Mouse (Mus musculus) neural tube, embryonic 12.5 days (tissue): ENCODE data around the gene Hist1h4j. TPM values are rescaled to one million over a fixed set of nuclear protein-coding genes. Genes with fewer than 3 reads are reported as not detected.
"Not testable (repeated sequence)": the region's sequence is repeated elsewhere in the genome, so short reads cannot be mapped to it uniquely, and the experiment has no call there.

ENCODE experiments used
- ATAC-seq: fragments of 200-750 bp; cut with Nextera tagmentation; 2 replicates; pipeline ENCODE4 v1.8.0; 2017; ENCODE audit warnings: low read depth, mild to moderate bottlenecking, moderate TSS enrichment, moderate library complexity; ENCODE audit not compliant: low FRiP score
- H3K27ac ChIP-seq: fragments of 300-500 bp; sonication (generic); 2 replicates; pipeline ENCODE4 v1.5.1; 2016
- H3K27me3 ChIP-seq: fragments of 300-500 bp; sonication (generic); replicated peaks from 2 replicates; pipeline ENCODE4 v1.6.1; 2016; ENCODE audit warnings: mild to moderate bottlenecking
- H3K36me3 ChIP-seq: fragments of 300-500 bp; sonication (generic); 2 replicates; pipeline ENCODE4 v1.6.1; 2016; ENCODE audit warnings: mild to moderate bottlenecking
- H3K4me1 ChIP-seq: fragments of 300-500 bp; sonication (generic); 2 replicates; pipeline ENCODE4 v1.6.1; 2016
- H3K4me2 ChIP-seq: fragments of 300-500 bp; sonication (generic); replicated peaks from 2 replicates; pipeline ENCODE4 v1.6.1; 2016; ENCODE audit warnings: mild to moderate bottlenecking
- H3K4me3 ChIP-seq: fragments of 300-500 bp; sonication (generic); 2 replicates; pipeline ENCODE4 v1.5.1; 2016
- H3K9ac ChIP-seq: fragments of 300-500 bp; sonication (generic); 2 replicates; pipeline ENCODE4 v1.6.1; 2016; ENCODE audit warnings: mild to moderate bottlenecking
- H3K9me3 ChIP-seq: fragments of 300-500 bp; sonication (generic); 2 replicates; pipeline ENCODE4 v1.6.1; 2016; ENCODE audit warnings: mild to moderate bottlenecking
- WGBS: fragments of 180-500 bp; shearing (Covaris S2); methylation state at CpG from one replicate; pipeline ENCODE4 v1.1.7; 2016; 5-methylcytosine and 5-hydroxymethylcytosine counted together
- polyA plus RNA-seq: library from polyadenylated mRNA; unstranded; fragments of >200 nt; fragmentation: Nextera tagmentation; extraction: Ambion mirVana; gene quantifications from 2 replicates; pipeline ENCODE4 v1.2.1, GENCODE M21; 2016

The Hist1h4j gene
- polyA plus RNA-seq, 1 experiment from 2014 or later, result 1.6 TPM

DNA sequence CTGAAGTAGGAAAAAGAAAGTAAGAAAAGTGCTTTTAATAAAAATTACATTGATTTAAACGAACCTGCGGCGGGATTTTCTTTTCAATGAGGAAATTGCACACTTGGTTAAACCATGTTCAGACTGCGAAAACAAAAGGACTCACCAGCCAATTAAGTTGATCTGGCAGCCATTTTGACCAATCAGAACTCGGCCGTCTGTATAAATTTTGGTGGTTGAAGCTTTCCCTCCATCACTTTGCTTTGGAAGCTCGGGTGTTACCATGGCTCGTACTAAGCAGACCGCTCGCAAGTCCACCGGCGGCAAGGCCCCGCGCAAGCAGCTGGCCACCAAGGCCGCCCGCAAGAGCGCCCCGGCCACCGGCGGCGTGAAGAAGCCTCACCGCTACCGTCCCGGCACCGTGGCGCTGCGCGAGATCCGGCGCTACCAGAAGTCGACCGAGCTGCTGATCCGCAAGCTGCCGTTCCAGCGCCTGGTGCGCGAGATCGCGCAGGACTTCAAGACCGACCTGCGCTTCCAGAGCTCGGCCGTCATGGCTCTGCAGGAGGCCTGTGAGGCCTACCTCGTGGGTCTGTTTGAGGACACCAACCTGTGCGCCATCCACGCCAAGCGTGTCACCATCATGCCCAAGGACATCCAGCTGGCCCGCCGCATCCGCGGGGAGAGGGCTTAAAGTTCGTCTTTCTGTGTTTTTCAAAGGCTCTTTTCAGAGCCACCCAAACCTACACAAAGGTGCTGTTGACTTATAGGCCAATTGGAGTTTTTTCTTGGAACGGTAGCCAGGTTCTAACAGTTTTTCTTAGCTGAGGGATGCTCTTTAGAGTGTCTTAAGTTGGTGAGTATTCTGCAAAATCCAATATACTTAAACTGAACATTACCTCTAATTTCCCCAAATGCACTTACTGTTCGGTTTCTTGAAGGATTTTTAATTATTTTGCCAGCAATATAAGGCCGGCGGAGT lies 17.2 kb upstream of the Hist1h4j start, which contains the start of gene Hist1h3h:
Hist1h3h (plus strand) TSS at position 263 of the 961 bp plus-strand sequence.
- WGBS, result under 1% methylated on average over 28 of the region's 56 CpGs
- peak within 1 kb of the TSS; percentile 70 for H3K9ac ChIP-seq
- peak; percentile 45 for ATAC-seq
- H3K4me3 ChIP-seq, result peak within 1 kb of the TSS; percentile 44
- not testable (repeated sequence) for H3K36me3 ChIP-seq, H3K27me3 ChIP-seq, H3K9me3 ChIP-seq
- peak within 1 kb of the TSS; percentile 74 for H3K4me2 ChIP-seq
- H3K4me1 ChIP-seq, result peaks cover 22% of the 10 kb centered on the region
- H3K27ac ChIP-seq, result peak within 1 kb of the TSS; percentile 88

DNA sequence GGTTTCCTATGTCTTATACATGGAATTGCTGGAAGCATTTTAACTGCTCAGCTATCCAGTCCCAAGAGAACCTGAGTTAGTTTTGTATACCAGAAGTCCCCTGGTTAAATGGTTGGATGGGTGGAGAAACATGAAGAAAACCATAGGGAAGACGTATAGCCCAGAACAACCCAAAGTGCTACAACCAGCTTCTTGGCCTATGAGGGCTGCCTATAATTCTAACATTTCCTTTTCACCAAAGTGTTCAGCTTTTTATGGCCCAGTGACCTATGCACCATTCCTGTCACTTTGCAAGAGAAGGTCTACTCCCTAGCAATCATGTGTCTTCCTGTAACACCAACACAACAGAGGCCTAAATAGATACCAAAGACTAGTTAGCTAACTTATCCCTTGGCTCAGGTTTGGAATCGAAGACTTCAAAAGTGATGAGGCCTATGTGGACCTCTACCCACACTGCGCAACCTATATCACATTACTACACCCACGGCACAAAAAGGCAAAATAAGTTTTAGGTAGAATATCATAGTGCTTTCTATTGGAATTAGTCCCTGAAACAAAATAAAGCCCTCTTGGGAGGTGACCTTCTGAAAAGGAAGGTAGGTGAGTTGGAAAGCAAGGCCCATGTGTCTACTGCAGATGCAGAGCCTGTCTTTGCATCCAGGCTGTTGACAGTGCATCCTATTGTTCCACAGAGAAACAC lies 16.3 kb upstream of the Hist1h4j start:
- no peaks in the 10 kb centered on the region for H3K27me3 ChIP-seq
- H3K36me3 ChIP-seq, result no peaks in the 10 kb centered on the region
- H3K9me3 ChIP-seq, result no peaks in the 10 kb centered on the region
- peak overlapping the region; percentile 72 for H3K4me2 ChIP-seq
- ATAC-seq, result no peak
- H3K9ac ChIP-seq, result peak overlapping the region; percentile 70
- 58% methylated on average over 4 of the region's 4 CpGs for WGBS
- peak overlapping the region; percentile 44 for H3K4me3 ChIP-seq
- no peak overlapping the region for H3K27ac ChIP-seq
- peaks cover 22% of the 10 kb centered on the region for H3K4me1 ChIP-seq

DNA sequence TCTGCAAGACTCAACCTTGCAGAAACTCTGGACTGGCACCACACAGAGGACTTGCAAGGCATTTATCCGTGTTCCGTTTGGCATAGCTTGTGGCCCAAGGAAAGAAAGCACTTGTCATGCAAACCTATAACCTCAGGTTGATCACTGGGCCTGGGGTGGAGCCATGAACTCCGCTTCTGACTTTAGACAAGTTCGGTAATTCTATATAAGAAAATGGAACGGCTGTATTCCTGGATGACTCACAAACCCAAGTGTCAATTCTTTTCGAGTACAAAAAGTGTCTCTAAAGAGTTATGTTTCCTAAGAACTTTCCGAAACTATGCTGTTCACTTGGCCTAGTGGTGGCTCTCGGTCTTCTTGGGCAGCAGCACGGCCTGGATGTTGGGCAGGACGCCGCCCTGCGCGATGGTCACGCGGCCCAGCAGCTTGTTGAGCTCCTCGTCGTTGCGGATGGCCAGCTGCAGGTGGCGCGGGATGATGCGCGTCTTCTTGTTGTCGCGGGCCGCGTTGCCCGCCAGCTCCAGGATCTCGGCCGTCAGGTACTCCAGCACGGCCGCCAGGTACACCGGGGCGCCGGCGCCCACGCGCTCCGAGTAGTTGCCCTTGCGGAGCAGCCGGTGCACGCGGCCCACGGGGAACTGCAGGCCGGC lies 13.6 kb upstream of the Hist1h4j start:
- 1% methylated on average over 24 of the region's 44 CpGs for WGBS
- H3K27ac ChIP-seq, result not testable (repeated sequence)

DNA sequence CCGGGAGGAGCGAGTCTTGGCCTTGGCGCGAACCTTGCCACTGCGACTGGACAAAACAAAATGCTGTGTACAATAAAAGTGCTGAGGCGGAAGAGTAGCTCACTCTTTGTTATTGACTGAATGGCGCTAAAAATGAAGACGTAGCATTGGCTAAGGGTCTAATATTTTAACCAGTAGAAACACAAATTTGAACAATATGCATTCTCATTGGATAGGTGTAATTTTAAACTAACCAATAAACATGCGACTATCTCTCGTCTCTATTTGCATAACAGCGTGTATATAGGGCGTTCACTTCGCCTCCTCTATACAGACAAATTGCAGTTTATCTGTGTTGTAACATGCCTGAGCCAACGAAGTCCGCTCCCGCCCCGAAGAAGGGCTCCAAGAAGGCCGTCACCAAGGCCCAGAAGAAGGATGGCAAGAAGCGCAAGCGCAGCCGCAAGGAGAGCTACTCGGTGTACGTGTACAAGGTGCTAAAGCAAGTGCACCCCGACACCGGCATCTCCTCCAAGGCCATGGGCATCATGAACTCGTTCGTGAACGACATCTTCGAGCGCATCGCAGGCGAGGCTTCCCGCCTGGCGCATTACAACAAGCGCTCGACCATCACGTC lies 13.0 kb upstream of the Hist1h4j start, which contains the start of gene Hist1h2bm:
Hist1h2bm (plus strand) TSS at position 288 of the 616 bp plus-strand sequence.
- Histone ChIP-seq H3K4me2 (peak within 1 kb of the TSS; percentile 60), H3K4me3 (peak within 1 kb of the TSS; percentile 36), H3K9ac (peak within 1 kb of the TSS; percentile 54), H3K27ac (peak within 1 kb of the TSS; percentile 57; the same call in 1 of the 2 replicates), H3K4me1 (peaks cover 13% of the 10 kb centered on the region)
- ATAC-seq, result peak; percentile 96
- H3K9me3 ChIP-seq, H3K27me3 ChIP-seq, H3K36me3 ChIP-seq: not testable (repeated sequence)
- under 1% methylated on average over 37 of the region's 37 CpGs for WGBS

More for the DNA sequence above, 13.6 kb upstream of the Hist1h4j start:
- H3K27me3 ChIP-seq, H3K36me3 ChIP-seq, H3K9me3 ChIP-seq: not testable (repeated sequence)
- ATAC-seq, result peak; percentile 15
- Histone ChIP-seq H3K4me3 (peak overlapping the region; percentile 36), H3K4me1 (peaks cover 13% of the 10 kb centered on the region), H3K4me2 (peak overlapping the region; percentile 60), H3K9ac (peak overlapping the region; percentile 49)

DNA sequence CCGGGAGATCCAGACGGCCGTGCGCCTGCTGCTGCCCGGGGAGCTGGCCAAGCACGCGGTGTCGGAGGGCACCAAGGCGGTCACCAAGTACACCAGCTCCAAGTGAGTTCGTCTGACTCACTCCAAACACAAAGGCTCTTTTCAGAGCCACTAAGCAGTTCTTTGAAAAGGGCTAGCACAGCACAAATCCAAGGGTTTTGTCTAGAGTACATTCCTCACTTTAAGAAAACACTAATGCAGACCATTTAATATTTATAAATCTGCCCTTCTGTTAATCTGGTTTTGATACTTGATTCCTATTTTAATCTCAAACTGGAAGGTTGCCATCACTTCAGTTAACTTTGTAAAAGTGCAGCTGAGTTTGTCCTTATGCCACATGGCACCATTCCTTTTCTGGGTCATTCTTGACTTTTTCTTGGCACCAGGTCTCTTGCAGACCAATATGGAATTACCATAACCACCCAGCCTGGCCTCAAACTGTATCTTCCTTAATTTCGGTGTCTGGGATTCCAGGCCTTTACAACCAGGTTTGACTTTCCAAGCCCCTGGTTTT lies 12.4 kb upstream of the Hist1h4j start:
- Histone ChIP-seq H3K27ac (peak overlapping the region; percentile 57; the same call in 1 of the 2 replicates), H3K9me3 (no peaks in the 10 kb centered on the region), H3K4me1 (peaks cover 13% of the 10 kb centered on the region), H3K27me3 (no peaks in the 10 kb centered on the region), H3K4me2 (peak overlapping the region; percentile 60), H3K9ac (peak overlapping the region; percentile 54), H3K36me3 (no peaks in the 10 kb centered on the region), H3K4me3 (peak overlapping the region; percentile 32)
- peak; percentile 38 for ATAC-seq
- WGBS, result 3% methylated on average over 11 of the region's 11 CpGs

DNA sequence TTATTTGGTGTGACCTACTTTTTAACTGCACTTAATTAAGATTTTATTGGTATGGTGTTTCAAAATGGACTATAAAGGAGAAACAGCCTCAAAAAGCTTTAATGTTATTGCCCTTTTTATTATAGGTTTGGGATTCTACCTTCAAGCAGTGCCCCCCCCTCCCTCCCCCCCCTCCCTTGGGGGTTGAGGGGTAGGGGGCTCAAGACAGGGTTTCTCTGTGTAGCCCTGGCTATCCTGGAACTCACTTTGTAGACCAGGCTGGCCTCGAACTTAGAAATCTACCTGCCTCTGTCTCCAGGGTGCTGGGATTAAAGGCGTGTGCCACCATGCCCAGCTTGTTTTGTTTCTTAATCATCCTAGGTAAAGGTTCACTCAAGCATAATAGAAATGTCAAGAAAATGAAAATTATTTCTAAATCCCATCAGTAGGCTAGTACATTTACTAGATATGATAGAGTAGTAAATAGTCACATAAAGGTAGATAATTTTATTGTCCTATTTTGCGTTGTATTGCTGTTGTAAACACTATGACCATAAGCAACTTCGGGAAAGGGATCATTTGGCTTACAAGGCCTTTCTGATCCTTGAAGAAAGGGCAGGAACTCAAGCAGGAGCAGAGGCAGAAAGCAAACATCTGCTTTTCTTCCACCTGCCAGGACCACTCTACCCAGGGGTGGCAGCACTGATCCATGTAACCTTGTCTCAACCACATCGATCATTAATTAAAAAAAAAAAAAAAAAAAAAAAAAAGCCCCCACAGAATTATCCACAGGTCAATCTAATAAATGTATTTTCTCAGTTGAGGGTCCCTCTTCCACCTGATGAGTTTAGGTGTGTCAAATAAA lies 11.6 kb upstream of the Hist1h4j start:
- WGBS, result 27% methylated on average over 5 of the region's 5 CpGs
- Histone ChIP-seq H3K4me2 (peak overlapping the region; percentile 60), H3K27me3 (no peaks in the 10 kb centered on the region), H3K4me1 (peaks cover 17% of the 10 kb centered on the region), H3K9me3 (no peaks in the 10 kb centered on the region), H3K9ac (no peak overlapping the region), H3K4me3 (no peak overlapping the region), H3K36me3 (no peaks in the 10 kb centered on the region), H3K27ac (no peak overlapping the region)
- ATAC-seq, result no peak

DNA sequence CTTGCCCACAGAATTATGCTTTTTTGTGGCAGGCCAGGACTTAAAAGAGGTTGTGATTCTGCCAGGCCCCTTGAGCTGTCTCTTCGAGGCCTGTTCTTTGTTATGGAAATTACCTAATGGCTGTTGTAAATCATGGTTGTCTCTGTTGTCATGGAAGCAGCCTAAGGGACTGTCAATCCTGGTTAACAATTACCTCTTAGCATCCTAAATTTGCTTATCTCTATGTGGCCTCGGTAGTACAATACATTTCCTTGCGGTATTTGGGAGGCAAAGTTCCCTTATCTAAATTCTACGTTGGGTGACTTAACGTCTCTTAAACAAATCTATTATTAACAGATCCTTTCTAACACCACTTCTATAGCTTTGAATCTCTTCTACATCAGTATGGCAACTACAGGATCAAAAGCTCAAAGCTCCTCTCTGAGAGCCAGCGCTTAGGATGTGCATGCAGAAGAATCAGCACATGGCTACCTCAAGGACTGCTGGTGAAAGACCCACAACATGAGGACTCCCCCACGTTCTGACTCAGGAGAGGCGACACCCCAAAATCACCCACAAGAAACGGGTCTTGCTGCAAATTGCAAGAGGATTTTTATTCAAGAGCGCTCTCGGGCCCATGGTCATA lies 6.8 kb upstream of the Hist1h4j start:
- whole genome bisulfite sequencing, result 17% methylated on average over 11 of the region's 11 CpGs
- no peak overlapping the region for H3K9ac ChIP-seq
- peak; percentile 65 for ATAC-seq

DNA sequence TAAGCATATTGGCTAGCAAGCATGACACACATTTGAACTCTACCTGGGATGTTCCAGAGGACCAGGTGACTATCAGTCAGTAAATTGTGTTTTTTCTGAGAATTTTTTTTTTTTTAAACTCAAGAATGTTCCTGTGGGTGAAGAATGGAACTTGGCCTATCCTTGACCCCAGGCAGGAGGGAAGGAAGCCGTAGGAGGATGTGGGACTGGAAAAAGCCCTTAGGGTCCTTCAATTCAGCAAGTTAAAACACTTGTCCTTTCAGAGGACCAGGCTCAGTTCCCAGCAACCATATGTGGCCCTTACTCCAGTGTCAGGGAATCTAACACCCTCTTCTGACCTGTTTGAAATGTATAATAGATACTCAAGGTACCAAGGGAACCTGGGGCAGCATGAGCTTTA lies 5.3 kb upstream of the Hist1h4j start:
- Histone ChIP-seq H3K4me2 (no peak overlapping the region), H3K9me3 (no peaks in the 10 kb centered on the region), H3K4me3 (no peak overlapping the region), H3K27me3 (no peaks in the 10 kb centered on the region), H3K36me3 (no peaks in the 10 kb centered on the region), H3K27ac (no peak overlapping the region), H3K9ac (no peak overlapping the region), H3K4me1 (peaks cover 10% of the 10 kb centered on the region)
- 47% methylated on average over 1 of the region's 1 CpGs for WGBS
- no peak for ATAC-seq

More for the DNA sequence above, 6.8 kb upstream of the Hist1h4j start:
- H3K4me3 ChIP-seq, result no peak overlapping the region
- 0 out of 2 replicates have a peak, but pooled peaks cover 7% of the 10 kb centered on the region for H3K4me1 ChIP-seq
- H3K27ac ChIP-seq, result no peak overlapping the region
- H3K4me2 ChIP-seq, result no peak overlapping the region
- no peaks in the 10 kb centered on the region for H3K27me3 ChIP-seq
- H3K36me3 ChIP-seq, result no peaks in the 10 kb centered on the region
- no peaks in the 10 kb centered on the region for H3K9me3 ChIP-seq

DNA sequence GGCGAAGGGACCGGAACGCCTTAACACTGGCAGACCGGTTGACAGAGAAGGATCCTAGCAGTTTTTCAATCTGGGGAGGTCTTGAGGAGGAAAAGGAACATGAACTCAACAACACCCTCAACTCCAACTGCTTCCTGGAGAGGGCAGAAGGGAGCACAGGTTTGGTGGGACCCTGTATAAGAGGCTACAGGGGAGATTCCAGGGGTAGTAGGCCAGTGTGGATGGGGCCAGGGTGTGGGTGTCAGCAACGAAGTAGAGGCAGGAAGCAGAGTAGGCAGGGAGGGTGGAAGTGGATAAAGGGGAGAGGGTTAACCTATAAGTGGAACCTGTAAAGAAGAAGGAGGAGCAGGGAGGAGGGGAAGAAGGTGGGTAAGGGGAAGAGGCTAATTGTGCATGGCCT lies 1.4 kb upstream of the Hist1h4j start:
- Histone ChIP-seq H3K27me3 (no peaks in the 10 kb centered on the region), H3K9ac (no peak overlapping the region), H3K4me3 (no peak overlapping the region), H3K27ac (peak overlapping the region; percentile 90), H3K4me1 (peaks cover 6% of the 10 kb centered on the region), H3K9me3 (no peaks in the 10 kb centered on the region), H3K36me3 (no peaks in the 10 kb centered on the region), H3K4me2 (peak overlapping the region; percentile 63; the same call in 1 of the 2 replicates)
- WGBS, result 61% methylated on average over 5 of the region's 5 CpGs
- peak; percentile 15; the same call in 1 of the 2 replicates for ATAC-seq
